Mouse (Mus musculus): ENCODE measurements around the gene Slit2. TPM values are rescaled to one million over a fixed set of nuclear protein-coding genes. Genes with fewer than 3 reads are reported as not detected.

The Slit2 gene
- polyA plus RNA-seq, 1 experiment from 2014 or later: 20.3 TPM

GRCm38 (mm10) chr5:48038033-48038432 lies 55.1 kb downstream of the Slit2 start:
- no peak for ATAC-seq (ENCODE audit: insufficient read depth, low FRiP score)
- no peak overlapping the region for H3K27ac ChIP-seq (ENCODE audit: low read length)
- no peak overlapping the region for H3K4me3 ChIP-seq (replicated peaks; ENCODE audit: low read length)
- H3K9ac ChIP-seq (ENCODE audit: low read length): no peak overlapping the region
- no peaks in the 10 kb centered on the region for H3K36me3 ChIP-seq (ENCODE audit: control insufficient read depth, insufficient read depth, low read length)
- no peak overlapping the region for H3K4me2 ChIP-seq (ENCODE audit: low read depth, low read length)
- no peaks in the 10 kb centered on the region for H3K9me3 ChIP-seq (replicated peaks; ENCODE audit: control insufficient read depth, low read length)
- no peaks in the 10 kb centered on the region for H3K4me1 ChIP-seq (ENCODE audit: control insufficient read depth, insufficient read depth, low read length)
- H3K27me3 ChIP-seq (ENCODE audit: control insufficient read depth, insufficient read depth, low read length): no peaks in the 10 kb centered on the region
- WGBS: 49% methylated on average over 5 of the region's 5 CpGs

GRCm38 (mm10) chr5:48048986-48049751 lies 66.2 kb downstream of the Slit2 start:
- Histone ChIP-seq H3K27ac (ENCODE audit: low read length) (no peak overlapping the region), H3K9me3 (replicated peaks; ENCODE audit: control insufficient read depth, low read length) (no peaks in the 10 kb centered on the region), H3K4me1 (ENCODE audit: control insufficient read depth, insufficient read depth, low read length) (no peaks in the 10 kb centered on the region), H3K4me2 (ENCODE audit: low read depth, low read length) (no peak overlapping the region), H3K4me3 (replicated peaks; ENCODE audit: low read length) (no peak overlapping the region), H3K27me3 (ENCODE audit: control insufficient read depth, insufficient read depth, low read length) (no peaks in the 10 kb centered on the region), H3K9ac (ENCODE audit: low read length) (no peak overlapping the region), H3K36me3 (ENCODE audit: control insufficient read depth, insufficient read depth, low read length) (no peaks in the 10 kb centered on the region)
- 47% methylated on average over 8 of the region's 8 CpGs for WGBS
- ATAC-seq (ENCODE audit: insufficient read depth, low FRiP score): no peak

GRCm38 (mm10) chr5:48050637-48051314 lies 67.8 kb downstream of the Slit2 start:
- H3K36me3 ChIP-seq (ENCODE audit: control insufficient read depth, insufficient read depth, low read length): no peaks in the 10 kb centered on the region
- H3K27ac ChIP-seq (ENCODE audit: low read length): no peak overlapping the region
- no peaks in the 10 kb centered on the region for H3K9me3 ChIP-seq (replicated peaks; ENCODE audit: control insufficient read depth, low read length)
- no peak overlapping the region for H3K4me3 ChIP-seq (replicated peaks; ENCODE audit: low read length)
- 91% methylated on average over 5 of the region's 5 CpGs for WGBS
- H3K4me1 ChIP-seq (ENCODE audit: control insufficient read depth, insufficient read depth, low read length): no peaks in the 10 kb centered on the region
- ATAC-seq (ENCODE audit: insufficient read depth, low FRiP score): no peak
- no peaks in the 10 kb centered on the region for H3K27me3 ChIP-seq (ENCODE audit: control insufficient read depth, insufficient read depth, low read length)
- no peak overlapping the region for H3K9ac ChIP-seq (ENCODE audit: low read length)
- H3K4me2 ChIP-seq (ENCODE audit: low read depth, low read length): no peak overlapping the region

- H3K27ac ChIP-seq (ENCODE audit: low read length): no peak overlapping the region
- no peak overlapping the region for H3K9ac ChIP-seq (ENCODE audit: low read length)
- no peaks in the 10 kb centered on the region for H3K4me1 ChIP-seq (ENCODE audit: control insufficient read depth, insufficient read depth, low read length)
- 70% methylated on average over 10 of the region's 10 CpGs for WGBS
- no peaks in the 10 kb centered on the region for H3K9me3 ChIP-seq (replicated peaks; ENCODE audit: control insufficient read depth, low read length)
- no peak overlapping the region for H3K4me2 ChIP-seq (ENCODE audit: low read depth, low read length)
- no peaks in the 10 kb centered on the region for H3K27me3 ChIP-seq (ENCODE audit: control insufficient read depth, insufficient read depth, low read length)
- no peak overlapping the region for H3K4me3 ChIP-seq (replicated peaks; ENCODE audit: low read length)
- no peak for ATAC-seq (ENCODE audit: insufficient read depth, low FRiP score)
- H3K36me3 ChIP-seq (ENCODE audit: control insufficient read depth, insufficient read depth, low read length): no peaks in the 10 kb centered on the region
These were observed 75.7 kb downstream of the Slit2 start for GRCm38 (mm10) chr5:48058612-48059011.

GRCm38 (mm10) chr5:48060715-48061114 lies 77.8 kb downstream of the Slit2 start:
- H3K9ac ChIP-seq (ENCODE audit: low read length): no peak overlapping the region
- H3K4me1 ChIP-seq (ENCODE audit: control insufficient read depth, insufficient read depth, low read length): no peaks in the 10 kb centered on the region
- ATAC-seq (ENCODE audit: insufficient read depth, low FRiP score): no peak
- H3K27ac ChIP-seq (ENCODE audit: low read length): no peak overlapping the region
- H3K4me3 ChIP-seq (replicated peaks; ENCODE audit: low read length): no peak overlapping the region
- H3K27me3 ChIP-seq (ENCODE audit: control insufficient read depth, insufficient read depth, low read length): no peaks in the 10 kb centered on the region
- no peaks in the 10 kb centered on the region for H3K36me3 ChIP-seq (ENCODE audit: control insufficient read depth, insufficient read depth, low read length)
- no peak overlapping the region for H3K4me2 ChIP-seq (ENCODE audit: low read depth, low read length)
- H3K9me3 ChIP-seq (replicated peaks; ENCODE audit: control insufficient read depth, low read length): no peaks in the 10 kb centered on the region
- 66% methylated on average over 2 of the region's 2 CpGs for WGBS

GRCm38 (mm10) chr5:48078730-48079129 lies 95.8 kb downstream of the Slit2 start:
- 67% methylated on average over 1 of the region's 1 CpGs for WGBS
- Histone ChIP-seq H3K27me3 (ENCODE audit: control insufficient read depth, insufficient read depth, low read length) (no peaks in the 10 kb centered on the region), H3K36me3 (ENCODE audit: control insufficient read depth, insufficient read depth, low read length) (no peaks in the 10 kb centered on the region), H3K4me1 (ENCODE audit: control insufficient read depth, insufficient read depth, low read length) (no peaks in the 10 kb centered on the region), H3K4me2 (ENCODE audit: low read depth, low read length) (no peak overlapping the region), H3K4me3 (replicated peaks; ENCODE audit: low read length) (no peak overlapping the region), H3K9ac (ENCODE audit: low read length) (no peak overlapping the region), H3K9me3 (replicated peaks; ENCODE audit: control insufficient read depth, low read length) (no peaks in the 10 kb centered on the region), H3K27ac (ENCODE audit: low read length) (no peak overlapping the region)
- no peak for ATAC-seq (ENCODE audit: insufficient read depth, low FRiP score)

- ATAC-seq (ENCODE audit: insufficient read depth, low FRiP score): no peak
- no peaks in the 10 kb centered on the region for H3K4me1 ChIP-seq (ENCODE audit: control insufficient read depth, insufficient read depth, low read length)
- WGBS: 64% methylated on average over 8 of the region's 8 CpGs
- no peaks in the 10 kb centered on the region for H3K27me3 ChIP-seq (ENCODE audit: control insufficient read depth, insufficient read depth, low read length)
- H3K27ac ChIP-seq (ENCODE audit: low read length): no peak overlapping the region
- no peak overlapping the region for H3K4me2 ChIP-seq (ENCODE audit: low read depth, low read length)
- H3K9ac ChIP-seq (ENCODE audit: low read length): no peak overlapping the region
- no peaks in the 10 kb centered on the region for H3K9me3 ChIP-seq (replicated peaks; ENCODE audit: control insufficient read depth, low read length)
- H3K4me3 ChIP-seq (replicated peaks; ENCODE audit: low read length): no peak overlapping the region
- H3K36me3 ChIP-seq (ENCODE audit: control insufficient read depth, insufficient read depth, low read length): no peaks in the 10 kb centered on the region
These were observed 98.4 kb downstream of the Slit2 start for GRCm38 (mm10) chr5:48081223-48081881.

- Histone ChIP-seq H3K27ac (ENCODE audit: low read length) (no peak overlapping the region), H3K9ac (ENCODE audit: low read length) (no peak overlapping the region), H3K9me3 (replicated peaks; ENCODE audit: control insufficient read depth, low read length) (no peaks in the 10 kb centered on the region), H3K4me1 (ENCODE audit: control insufficient read depth, insufficient read depth, low read length) (no peaks in the 10 kb centered on the region), H3K36me3 (ENCODE audit: control insufficient read depth, insufficient read depth, low read length) (no peaks in the 10 kb centered on the region), H3K27me3 (ENCODE audit: control insufficient read depth, insufficient read depth, low read length) (no peaks in the 10 kb centered on the region), H3K4me2 (ENCODE audit: low read depth, low read length) (no peak overlapping the region), H3K4me3 (replicated peaks; ENCODE audit: low read length) (no peak overlapping the region)
- no peak for ATAC-seq (ENCODE audit: insufficient read depth, low FRiP score)
- WGBS: 28% methylated on average over 1 of the region's 1 CpGs
These were observed 130.5 kb downstream of the Slit2 start for GRCm38 (mm10) chr5:48113400-48113799.

GRCm38 (mm10) chr5:48114969-48115537 lies 132.1 kb downstream of the Slit2 start:
- WGBS: 39% methylated on average over 4 of the region's 4 CpGs
- H3K4me3 ChIP-seq (replicated peaks; ENCODE audit: low read length): no peak overlapping the region

More at GRCm38 (mm10) chr5:48114969-48115537, 132.1 kb downstream of the Slit2 start:
- H3K27ac ChIP-seq (ENCODE audit: low read length): no peak overlapping the region
- no peak overlapping the region for H3K9ac ChIP-seq (ENCODE audit: low read length)
- no peaks in the 10 kb centered on the region for H3K36me3 ChIP-seq (ENCODE audit: control insufficient read depth, insufficient read depth, low read length)
- no peak overlapping the region for H3K4me2 ChIP-seq (ENCODE audit: low read depth, low read length)
- no peak for ATAC-seq (ENCODE audit: insufficient read depth, low FRiP score)
- no peaks in the 10 kb centered on the region for H3K9me3 ChIP-seq (replicated peaks; ENCODE audit: control insufficient read depth, low read length)
- H3K4me1 ChIP-seq (ENCODE audit: control insufficient read depth, insufficient read depth, low read length): no peaks in the 10 kb centered on the region
- no peaks in the 10 kb centered on the region for H3K27me3 ChIP-seq (ENCODE audit: control insufficient read depth, insufficient read depth, low read length)

Measured in stomach, embryonic 16.5 days (tissue).